Mouse (Mus musculus): Measurements from ENCODE around the gene Cct8l1. TPM values are rescaled to one million over a fixed set of nuclear protein-coding genes. Genes with fewer than 3 reads are reported as not detected.

Gene Cct8l1
- polyA plus RNA-seq (2014; fragmentation: Illumina TruSeq; extraction: RNeasy Lipid Tissue Mini Kit (QIAGEN cat#74804); ENCODE audit: low read depth, low replicate concordance): not detected

DNA sequence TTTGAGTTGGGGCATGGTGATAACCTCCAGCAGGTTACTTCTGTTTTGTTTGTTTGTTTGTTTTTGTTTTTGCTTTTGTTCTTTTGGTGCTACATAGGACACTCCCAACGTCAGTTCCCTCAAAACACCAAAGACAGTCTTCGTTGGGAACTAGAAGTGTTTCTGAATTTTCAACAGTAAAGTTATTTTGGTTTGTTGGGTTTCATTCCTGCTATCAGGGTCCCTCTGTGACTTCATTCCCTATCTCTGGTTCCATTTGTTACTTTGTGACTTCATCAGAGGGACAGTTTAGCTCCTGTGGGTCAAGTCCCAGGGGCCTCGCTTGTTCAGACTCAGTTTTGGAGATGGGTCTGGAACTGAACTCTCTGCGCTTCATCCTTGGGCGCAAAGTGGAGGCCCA lies at the start of gene Cct8l1:
Gene Cct8l1 (plus strand): TSS at position 301 of the 400 bp plus-strand sequence.

DNA sequence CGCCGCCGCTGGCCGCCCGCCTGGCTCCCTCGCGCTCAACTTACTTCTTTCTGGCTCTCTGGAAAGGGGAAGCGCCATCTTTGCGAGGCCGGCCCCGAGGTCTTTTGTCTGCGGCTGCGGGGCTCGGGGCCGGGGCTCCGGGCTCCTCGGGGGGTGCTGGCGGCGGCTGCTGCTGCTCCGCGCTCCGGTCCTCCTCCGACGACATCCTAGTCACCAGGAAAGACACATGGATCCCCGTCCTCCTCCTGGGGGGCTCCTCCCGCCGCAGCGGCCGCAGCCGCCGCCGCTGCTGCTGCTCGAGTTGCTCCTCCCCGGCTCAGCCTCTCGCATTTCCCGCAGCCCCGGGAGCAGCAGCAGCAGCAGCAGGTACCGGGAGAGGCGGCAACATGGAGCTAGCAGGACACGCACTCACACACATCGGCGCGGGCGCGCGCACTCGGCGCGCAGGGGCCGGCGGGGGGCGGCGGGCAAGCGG lies 17.5 kb upstream of the Cct8l1 start, which contains the start of gene Kmt2c:
Gene Kmt2c (minus strand): TSS at position 438 of the 475 bp plus-strand sequence.

Other genes with a start within 250 kb of the Cct8l1 start
- 52.9 TPM for gene Kmt2c, start 17.3 kb upstream of the Cct8l1 start, polyA plus RNA-seq (2014; fragmentation: Illumina TruSeq; extraction: RNeasy Lipid Tissue Mini Kit (QIAGEN cat#74804); ENCODE audit: low read depth, low replicate concordance)
- 7.5 TPM for gene Xrcc2, start 189.8 kb downstream of the Cct8l1 start, polyA plus RNA-seq (2014; fragmentation: Illumina TruSeq; extraction: RNeasy Lipid Tissue Mini Kit (QIAGEN cat#74804); ENCODE audit: low read depth, low replicate concordance)
- 11.3 TPM for gene Actr3b, start 243.9 kb downstream of the Cct8l1 start, polyA plus RNA-seq (2014; fragmentation: Illumina TruSeq; extraction: RNeasy Lipid Tissue Mini Kit (QIAGEN cat#74804); ENCODE audit: low read depth, low replicate concordance)